Mouse (Mus musculus): ENCODE measurements around the gene Rcc1l.

GRCm38 (mm10) chr5:134151895-134152294 lies 24.7 kb downstream of the Rcc1l start:
- no peak for TF ChIP-seq CTCF (IDR thresholded peaks at IDR 0.05; ENCODE audit: low read depth, low read length)
- TF ChIP-seq EP300 (IDR thresholded peaks at IDR 0.05; ENCODE audit: insufficient read depth, low read depth, low read length): no peak
- TF ChIP-seq POLR2A (IDR thresholded peaks at IDR 0.05; ENCODE audit: insufficient read depth, low read length): no peak

Measured in ES-Bruce4 (cell line).